Mouse (Mus musculus): Measurements from ENCODE around the gene Prepl.

Gene Prepl

DNA sequence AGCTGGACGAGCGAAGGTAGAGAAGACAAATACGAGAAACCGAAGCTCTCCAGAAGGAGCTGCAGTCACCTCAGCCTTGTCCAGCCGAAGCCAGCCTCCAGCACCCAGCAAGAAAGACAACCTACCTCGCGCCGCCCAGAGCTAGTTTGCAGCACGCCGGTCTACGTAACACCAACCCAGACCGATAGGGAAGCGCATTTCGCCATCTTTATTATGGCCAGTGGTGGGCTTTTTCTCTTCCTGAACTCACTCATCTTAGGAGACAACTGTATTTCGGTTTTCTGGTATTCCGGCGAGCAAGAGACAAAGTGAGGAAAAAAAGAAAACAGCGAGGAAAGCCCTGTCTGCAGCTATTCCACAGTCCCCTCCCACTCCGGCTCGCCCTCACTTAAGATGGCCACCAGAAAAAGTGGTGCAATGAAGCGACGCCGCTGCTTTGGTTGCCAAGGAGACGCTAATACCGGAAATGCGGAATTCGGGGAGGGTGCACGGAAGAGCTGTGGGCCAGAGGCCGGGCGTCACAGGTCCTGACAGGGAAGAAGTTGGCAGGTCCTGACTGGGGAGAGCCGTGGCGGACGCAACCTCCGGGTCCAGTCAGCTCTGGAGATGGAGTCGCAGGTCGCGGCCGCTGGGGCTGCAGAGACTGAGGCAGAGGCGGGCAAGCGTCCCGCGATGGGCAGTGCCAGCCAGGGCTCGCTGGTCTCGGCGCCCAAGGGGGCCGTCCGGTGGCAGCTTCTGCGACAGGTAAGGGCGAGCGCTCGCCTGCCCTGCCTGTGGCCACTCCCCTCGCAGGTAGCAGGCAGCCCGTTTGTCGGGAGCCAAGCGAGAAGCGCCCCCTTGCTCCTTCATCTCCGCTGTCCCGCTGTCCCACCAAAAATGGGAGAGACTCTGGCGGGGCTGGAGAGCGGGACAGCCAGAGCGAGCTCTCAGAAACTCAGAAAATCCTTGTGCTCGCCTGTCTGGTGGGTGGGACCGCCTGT, at the start of gene Prepl, which contains the start of gene Camkmt:
Gene Prepl, minus strand, starts transcription at position 122 of the 980 bp plus-strand sequence.
Gene Camkmt, plus strand, starts transcription at position 433 of the 980 bp plus-strand sequence.
- DNase-seq (ENCODE audit: low read depth, low spot score) = peak; percentile 96

DNA sequence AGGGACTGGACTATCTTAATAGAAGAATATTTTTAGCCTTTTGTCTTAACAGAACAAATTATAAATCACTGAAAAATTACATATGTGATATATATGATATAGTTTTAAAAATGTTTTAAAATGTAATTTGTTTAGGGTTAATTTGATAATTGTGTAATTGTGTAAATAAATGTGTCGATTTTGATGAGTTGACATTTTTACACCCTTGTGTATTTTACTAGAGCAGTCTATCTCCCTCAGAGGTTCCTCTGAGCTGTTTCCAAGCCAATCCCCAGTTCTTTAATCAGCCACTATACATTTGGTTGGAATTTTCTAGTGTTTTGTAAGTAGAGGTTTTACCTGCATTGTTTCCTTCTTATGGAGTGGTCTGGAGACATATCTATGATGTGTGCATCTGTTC, 48.4 kb upstream of the Prepl start:
- no peak for DNase-seq (ENCODE audit: low read depth, low spot score)

DNA sequence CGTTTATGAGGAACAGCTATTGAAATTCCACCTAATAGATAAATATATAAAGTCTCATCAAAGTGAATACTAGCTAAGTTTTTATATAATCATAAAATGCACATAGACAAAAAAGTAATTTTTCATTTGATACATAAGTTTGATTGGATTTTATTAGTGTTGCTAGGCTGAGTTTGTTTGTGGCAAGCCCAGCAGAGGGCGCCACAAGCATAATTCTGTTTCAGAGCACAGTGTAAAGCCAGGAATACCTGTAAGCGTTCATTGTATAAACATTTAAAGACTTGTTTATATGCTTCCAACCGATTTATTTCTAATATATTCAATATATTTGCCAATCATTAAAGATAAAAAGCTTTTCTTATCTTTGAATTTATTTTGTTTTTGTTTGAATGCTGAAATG, 26.6 kb upstream of the Prepl start:
- peak; percentile 9 for DNase-seq (ENCODE audit: low read depth, low spot score)

DNA sequence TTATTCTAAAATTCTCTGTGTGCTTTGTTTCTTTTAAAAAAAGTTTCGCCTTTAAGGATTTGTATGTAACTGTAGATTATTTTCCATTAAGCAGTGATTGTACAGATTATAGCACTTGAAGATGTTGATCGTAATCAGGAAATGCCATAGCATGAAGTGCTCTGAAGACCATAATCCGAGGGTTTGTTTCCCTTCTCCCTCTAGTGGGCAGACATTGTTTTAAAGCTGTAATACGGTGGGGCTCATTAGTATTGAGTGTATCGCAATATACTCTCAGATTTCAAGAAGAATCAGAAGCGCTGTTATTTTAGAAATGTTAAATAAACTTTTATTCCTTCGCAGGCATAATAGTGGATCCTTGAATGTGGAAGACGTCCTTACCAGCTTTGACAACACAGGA, 23.4 kb upstream of the Prepl start:
- DNase-seq (ENCODE audit: low read depth, low spot score) = no peak

DNA sequence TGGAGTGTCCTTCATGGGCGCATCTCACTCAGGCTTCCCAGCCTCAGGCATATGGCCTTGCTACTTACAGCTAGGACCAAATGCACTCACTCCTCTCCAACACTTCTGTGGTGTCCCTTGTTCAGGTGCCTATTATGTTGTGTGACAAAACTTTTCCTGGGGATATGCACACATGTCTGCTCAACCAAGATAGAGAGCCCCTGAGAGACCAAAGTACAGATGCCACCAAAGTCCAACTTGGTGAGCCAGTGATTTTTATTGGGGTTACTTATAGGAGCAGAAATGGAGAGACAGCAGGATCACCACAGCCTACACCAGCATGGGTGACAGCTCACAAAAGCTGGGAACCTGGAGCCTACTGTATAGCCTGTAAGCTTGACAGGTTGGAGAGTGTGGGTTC, 20.6 kb upstream of the Prepl start:
- DNase-seq (ENCODE audit: low read depth, low spot score) = no peak

DNA sequence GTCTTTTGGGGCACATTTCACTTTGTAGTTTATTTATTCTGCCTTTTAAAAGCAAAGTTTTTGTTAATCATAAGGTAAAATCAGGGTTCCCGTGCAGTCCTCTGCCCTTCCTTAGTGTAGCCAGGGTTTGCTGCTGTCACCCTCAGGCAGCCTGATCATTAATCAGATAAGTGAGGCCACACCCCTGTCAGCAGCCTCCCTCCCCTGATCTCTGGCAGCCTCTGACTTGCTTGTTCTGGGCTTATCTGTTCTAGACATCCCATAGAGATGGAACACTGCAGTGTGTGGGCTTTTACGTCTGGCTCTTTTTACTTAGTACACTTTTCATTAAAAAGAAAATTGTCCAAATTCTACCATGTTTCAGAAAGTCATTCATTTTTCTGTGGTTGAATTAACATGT, 13.3 kb upstream of the Prepl start:
- no peak for DNase-seq (ENCODE audit: low read depth, low spot score)

DNA sequence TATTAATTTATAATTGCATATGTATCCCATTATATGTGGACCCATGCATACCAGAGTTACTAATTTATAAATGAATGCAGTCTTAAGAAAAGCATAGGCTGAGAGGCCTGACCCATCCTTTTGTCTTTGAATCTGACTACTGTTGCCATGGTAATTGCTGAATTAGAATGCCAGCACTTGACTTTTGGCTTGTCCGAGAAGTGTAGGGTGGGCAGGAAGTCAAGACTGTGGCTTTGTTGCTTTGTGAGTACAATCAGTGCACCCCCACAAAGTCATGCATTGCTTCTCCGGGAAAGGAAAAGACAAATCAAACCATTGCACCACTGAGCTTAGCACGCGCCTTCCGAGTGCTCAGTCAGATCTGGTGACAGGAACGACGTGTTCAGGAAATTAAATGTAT, 11.7 kb upstream of the Prepl start:
- DNase-seq (ENCODE audit: low read depth, low spot score) = no peak

DNA sequence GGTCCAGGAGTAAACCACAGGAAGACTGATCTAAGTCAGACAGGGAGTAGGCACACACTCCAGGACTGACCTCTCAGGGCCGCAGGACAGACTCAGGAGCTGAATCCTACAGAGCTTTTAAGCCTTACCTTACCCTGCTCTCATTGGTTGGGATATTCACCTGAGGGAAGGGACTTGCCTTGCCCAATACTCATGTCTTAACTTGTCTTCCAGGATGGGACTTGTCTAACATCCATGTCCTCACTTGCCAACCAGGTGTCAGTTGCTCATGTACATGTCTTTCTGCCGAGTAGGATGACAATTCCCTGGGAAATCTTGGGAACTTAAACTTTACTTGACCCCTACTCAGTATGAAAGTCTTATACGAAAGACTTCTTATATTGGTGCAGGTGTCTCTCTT, 10.2 kb upstream of the Prepl start:
- no peak for DNase-seq (ENCODE audit: low read depth, low spot score)

DNA sequence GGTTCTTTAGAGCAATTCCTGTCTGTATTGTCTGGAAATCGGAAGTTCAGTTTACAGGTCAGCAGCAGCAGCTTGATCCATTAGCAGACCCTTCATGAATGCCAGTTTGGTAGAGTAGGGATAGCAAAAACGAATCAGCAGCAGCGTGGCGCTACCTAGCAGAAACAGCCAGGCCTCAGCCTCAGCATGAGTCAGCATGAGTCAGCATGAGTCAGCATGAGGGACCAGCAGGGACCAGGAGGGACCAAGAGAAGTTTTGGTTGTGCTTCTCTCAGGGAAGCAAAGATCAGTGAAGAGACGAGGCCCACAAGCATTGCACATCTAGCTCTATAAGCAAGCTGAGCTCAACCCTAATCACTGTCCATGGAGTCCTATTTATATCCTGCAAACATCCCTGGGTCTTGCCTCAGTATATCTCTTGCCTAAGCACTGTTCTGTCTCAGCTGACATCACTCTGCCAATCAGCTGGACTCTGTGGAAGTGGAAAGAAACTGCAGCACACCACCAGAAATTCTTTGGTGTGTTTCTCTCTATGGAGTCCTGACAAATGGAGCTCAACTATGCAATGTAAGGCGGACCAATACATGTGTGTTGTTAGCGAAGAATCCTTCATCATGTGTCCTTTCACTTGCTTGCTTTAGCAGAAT, 8.8 kb upstream of the Prepl start:
- no peak for DNase-seq (ENCODE audit: low read depth, low spot score)

DNA sequence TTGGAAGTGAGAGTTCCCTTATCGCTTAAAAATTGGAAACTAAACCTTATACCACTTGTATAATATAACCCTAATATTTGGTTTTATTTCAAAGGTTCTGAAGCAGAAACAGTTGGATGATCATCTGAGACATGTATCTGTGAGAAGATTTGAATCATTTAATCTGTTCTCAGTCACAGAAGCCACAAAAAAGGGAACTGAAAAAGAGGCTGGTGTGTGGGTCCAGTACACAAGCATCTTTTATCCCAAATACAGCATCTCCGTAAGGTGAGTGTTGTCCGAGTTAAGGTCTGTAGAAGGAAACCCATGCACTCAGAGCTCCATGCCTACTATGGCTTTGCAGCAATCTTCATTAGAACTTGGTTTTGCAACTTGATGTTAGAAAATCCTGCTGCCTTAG, 6.4 kb upstream of the Prepl start:
- DNase-seq (ENCODE audit: low read depth, low spot score) = no peak

DNA sequence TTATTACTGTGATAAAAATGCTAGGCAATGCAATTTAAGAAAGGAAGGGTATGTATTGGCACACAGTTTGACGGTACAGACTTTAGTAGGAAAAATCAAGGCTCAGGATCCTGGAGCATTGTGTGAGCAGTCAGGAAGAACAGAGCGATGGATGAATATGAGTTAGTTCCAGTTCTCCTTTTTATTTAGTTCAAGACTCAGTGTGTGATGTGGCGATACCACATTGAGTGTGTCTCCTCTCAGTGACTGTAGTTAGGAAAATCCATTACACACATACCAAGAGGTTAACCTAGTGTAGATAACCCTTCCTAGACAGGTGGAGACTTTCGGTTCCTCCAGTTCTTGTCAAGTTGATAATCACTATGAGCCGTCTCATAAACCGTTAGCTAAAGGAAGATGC, 1.7 kb upstream of the Prepl start:
- no peak for DNase-seq (ENCODE audit: low read depth, low spot score)

DNA sequence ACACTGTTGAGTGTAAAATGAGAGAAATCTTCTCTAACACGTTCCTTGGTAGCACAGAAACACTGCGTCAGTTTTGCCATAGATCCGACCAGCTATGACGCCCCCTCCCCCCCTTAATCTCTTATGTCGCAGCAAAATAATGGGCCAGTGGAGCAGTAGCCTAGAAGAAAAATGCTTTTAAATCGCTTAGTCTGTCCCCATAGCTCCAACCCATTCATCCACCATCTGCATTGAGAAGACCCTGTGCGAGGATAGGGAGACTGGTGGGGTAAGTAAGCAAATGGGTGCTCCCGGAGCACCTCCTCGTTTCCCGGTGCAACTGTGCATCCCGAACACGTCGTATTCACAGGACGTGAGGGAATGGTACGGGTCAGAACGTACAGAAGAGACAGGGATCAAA, 420 bp downstream of the Prepl start:
- no peak for DNase-seq (ENCODE audit: low read depth, low spot score)

DNA sequence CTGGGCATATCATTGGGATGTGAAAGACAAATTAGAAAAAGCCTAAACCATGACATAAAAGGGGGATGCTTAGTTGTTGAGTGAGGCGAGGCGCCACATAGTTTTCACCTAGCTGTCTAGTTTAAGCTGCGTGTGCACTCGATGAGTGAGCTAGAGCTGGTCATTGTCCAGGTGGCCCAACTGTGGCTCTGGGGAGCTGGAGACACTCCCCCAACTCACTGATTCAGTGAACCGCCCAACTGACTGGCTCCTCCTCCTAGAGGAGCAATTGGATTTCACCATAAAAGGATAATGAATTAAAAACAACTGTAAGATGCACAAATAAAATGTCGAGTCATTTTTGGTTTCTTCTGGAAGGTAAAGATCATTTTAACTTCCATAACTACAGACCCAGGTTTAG, 1.0 kb downstream of the Prepl start:
- no peak for DNase-seq (ENCODE audit: low read depth, low spot score)

DNA sequence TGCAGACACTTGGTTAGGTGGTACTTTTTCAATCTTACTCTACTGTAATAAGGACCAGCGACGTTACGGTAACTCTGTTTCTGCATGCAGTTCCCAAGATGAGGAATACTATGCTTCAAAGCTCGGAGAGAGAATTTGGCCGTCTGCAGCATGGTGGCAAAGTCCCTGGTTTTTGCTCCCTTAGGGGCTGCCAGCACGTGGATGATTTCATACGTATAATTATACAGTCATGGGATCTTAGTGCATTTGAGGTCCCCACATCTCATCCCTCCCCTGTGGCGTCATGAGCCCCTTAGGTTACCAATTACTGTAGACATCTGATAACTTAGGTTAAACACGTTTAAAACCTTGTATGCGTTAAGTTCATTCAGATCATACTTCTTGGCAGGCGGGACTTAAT, 1.6 kb downstream of the Prepl start:
- DNase-seq (ENCODE audit: low read depth, low spot score) = no peak

DNA sequence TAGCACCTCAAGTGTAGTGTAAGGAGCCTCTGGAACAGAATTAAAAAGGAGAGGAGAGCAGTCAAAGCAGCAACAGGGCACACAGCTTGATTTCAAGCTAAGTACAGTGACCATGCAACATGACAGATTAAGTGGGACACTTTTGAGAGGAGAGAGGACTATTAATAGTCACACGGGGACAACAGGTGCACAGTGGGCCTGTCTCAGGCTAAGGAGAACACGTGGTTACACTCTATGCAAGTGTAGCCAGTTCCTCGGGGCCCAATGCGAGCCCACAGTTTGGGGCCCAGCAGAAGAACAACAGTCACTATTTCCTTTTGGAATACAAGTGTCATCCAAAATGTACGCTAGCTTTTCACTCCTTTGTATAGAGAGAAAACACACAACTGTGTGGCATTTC, 2.5 kb downstream of the Prepl start:
- DNase-seq (ENCODE audit: low read depth, low spot score) = peak; percentile 84

DNA sequence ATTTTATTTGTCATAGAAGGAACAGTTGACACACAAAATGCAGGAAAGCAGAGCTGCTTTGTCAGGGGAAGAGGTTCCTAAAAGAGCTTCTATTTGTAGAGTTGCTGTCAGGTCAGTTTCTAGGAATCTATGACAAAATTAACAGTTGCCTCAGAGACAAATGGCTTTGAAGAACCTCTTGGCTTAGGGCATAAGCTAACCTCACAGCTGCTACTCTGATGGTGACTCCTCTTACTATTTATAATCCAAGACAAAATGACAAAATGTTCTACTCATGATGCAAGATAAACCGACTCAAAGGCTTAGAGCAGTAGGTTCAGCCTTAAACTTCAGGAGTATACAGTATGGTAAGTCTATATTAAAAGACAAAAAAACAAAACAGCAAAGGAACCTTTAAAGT, 3.5 kb downstream of the Prepl start:
- peak; percentile 81 for DNase-seq (ENCODE audit: low read depth, low spot score)

DNA sequence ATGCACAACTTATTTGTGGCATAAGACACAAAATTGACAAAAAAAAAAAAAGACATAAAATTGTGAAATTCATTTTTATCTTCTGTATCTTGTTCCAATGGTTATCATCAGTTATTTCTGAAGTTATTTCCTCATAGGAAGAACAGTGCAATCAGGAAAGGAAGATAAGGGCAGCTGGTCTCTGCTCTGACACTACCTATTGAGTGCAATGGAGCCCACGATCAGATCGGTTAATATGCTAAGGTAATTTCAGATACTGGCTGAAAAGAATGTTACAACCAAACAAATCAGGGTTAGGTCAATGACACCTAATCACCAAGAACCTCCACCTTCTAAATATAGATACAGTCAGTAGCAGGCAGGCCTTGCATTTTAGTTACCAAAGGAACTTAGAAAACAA, 4.7 kb downstream of the Prepl start:
- DNase-seq (ENCODE audit: low read depth, low spot score) = no peak

DNA sequence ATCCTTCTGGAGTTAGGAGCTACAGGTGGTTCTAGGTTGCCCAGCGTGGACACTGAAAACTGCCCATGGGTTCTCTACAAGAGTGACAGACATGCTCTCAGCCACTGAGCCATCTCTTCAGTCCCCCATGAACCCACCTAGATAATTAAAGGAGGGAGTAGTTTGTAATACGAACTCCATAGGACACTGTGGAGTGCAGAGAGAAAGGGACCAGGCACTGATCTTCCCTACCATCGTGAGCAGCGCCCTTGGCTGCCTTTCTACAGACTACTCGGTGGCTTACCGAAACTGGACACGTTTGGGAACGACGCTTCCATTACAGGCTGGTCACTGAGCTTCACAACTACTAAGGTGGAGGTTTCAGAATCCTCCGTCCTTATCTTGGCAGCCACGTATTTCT, 9.3 kb downstream of the Prepl start:
- no peak for DNase-seq (ENCODE audit: low read depth, low spot score)

DNA sequence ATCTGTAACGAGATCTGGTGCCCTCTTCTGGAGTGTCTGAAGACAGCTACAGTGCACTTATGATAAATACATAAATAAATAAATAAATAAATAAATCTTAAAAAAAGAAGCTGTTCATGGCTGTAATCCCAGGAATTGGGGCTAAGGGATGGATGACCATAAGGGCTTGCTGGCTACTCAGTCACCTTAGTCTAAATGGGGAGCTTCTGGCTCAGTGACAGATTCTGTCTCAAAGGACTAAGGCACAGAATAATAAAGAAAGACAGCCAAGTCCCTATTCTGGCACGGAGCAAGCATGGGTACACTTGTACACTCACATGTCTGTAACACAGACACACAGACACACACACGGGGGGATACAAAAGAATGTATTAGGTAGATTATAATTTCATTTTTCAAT, 10.8 kb downstream of the Prepl start:
- no peak for DNase-seq (ENCODE audit: low read depth, low spot score)

DNA sequence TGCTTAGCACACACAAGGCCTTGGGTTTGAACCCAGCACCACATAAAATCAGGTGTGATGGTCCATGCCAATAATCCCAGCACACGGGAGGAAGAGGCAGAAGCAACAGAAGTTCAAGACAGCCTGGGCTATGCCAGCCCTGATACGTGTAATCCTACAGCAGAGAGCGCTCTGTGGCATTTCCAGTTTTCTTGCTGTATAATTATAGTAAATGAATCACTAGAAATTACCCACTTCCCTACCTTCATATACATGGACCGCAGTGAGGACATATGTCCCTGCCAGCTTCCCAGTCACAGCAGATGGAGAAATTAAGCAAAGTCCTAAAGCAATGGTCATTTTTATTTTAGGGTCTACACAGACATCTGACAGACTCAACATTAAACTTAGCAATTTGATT, 16.0 kb downstream of the Prepl start:
- no peak for DNase-seq (ENCODE audit: low read depth, low spot score)

DNA sequence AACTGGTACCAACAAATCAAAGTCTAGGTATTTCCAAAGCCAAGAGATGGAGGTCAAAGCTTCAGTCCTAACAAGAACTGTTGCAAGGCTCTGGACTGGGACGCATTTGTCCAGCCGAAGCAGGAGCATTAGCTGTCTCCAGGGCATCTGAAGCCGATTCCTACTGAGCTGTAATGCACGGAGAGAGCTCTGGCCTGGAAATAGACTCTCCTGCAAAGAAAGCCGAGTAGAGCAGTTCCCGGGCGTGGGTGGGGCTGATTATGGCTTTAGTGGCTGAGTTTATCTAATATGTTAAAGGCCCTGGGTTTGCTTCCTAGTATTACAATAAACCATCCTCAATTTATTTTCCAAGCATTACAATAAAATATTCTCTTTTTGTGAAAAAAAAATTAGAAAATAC, 16.8 kb downstream of the Prepl start:
- no peak for DNase-seq (ENCODE audit: low read depth, low spot score)

DNA sequence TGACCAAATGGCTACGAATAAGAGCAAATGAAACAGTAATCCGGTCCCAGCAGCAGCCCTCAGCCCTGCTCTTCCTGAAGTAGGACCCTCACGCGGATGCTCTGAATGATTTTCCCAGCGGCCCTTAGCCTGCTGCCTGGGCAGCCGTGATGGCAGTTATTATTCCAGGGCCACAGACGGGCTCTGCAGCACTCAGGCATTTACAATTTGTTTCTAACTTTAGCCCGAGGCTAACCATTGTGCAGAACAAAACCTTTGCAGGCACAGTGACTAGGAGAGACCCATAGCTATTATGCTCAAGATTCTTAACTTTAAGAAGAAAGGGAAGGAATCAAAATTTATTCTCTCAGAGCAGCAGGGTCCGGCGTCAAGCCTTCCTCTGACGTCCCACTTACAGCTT, 17.7 kb downstream of the Prepl start:
- no peak for DNase-seq (ENCODE audit: low read depth, low spot score)
